Mouse (Mus musculus) ES-E14 (cell line): ENCODE measurements around the gene Bglap. TPM values are rescaled to one million over a fixed set of nuclear protein-coding genes. Genes with fewer than 3 reads are reported as not detected.

Experiments used
- DNase-seq: peaks from one replicate; pipeline ENCODE4 v3.0.0-alpha.2; 2013; ENCODE audit warnings: low read depth, low spot score
- H3K27ac ChIP-seq: 2 replicates; pipeline ENCODE4 v1.5.1; 2012; ENCODE audit warnings: low read depth, mild to moderate bottlenecking, low read length, moderate library complexity, mixed read lengths; ENCODE audit not compliant: poor library complexity, insufficient read depth, severe bottlenecking
- H3K36me3 ChIP-seq: 2 replicates; pipeline ENCODE4 v1.6.1; 2012; ENCODE audit warnings: mild to moderate bottlenecking, low read length, moderate library complexity, mixed read lengths; ENCODE audit not compliant: control insufficient read depth, poor library complexity, insufficient read depth, severe bottlenecking
- H3K4me1 ChIP-seq, 2 experiments: fragments of 150-350 bp in 1 of 2; sonication (generic) in 1 of 2; 2 replicates each; pipeline ENCODE4 v1.6.1; 2012; ENCODE audit warnings: low read length in 2 of 2, mild to moderate bottlenecking in 1 of 2, mixed read lengths in 1 of 2; ENCODE audit not compliant: control insufficient read depth in 2 of 2, insufficient read depth in 2 of 2, poor library complexity in 1 of 2
- H3K4me3 ChIP-seq, 2 experiments: fragments of 150-350 bp in 1 of 2; sonication (generic) in 1 of 2; 2 replicates each; pipeline ENCODE4 v1.5.1; 2012; ENCODE audit warnings: low read length in 2 of 2, low read depth in 1 of 2, mild to moderate bottlenecking in 1 of 2, mixed read lengths in 1 of 2; ENCODE audit not compliant: insufficient read depth in 1 of 2, poor library complexity in 1 of 2, severe bottlenecking in 1 of 2
- H3K9ac ChIP-seq: 2 replicates; pipeline ENCODE4 v1.6.1; 2012; ENCODE audit warnings: low read depth, mild to moderate bottlenecking, low read length, mixed read lengths; ENCODE audit not compliant: poor library complexity, insufficient read depth, severe bottlenecking
- H3K9me3 ChIP-seq: fragments of 150-350 bp; sonication (generic); 2 replicates; pipeline ENCODE4 v1.6.1; 2012; ENCODE audit warnings: low read depth, mild to moderate bottlenecking, low read length; ENCODE audit not compliant: control insufficient read depth, insufficient read depth
- CHD2 ChIP-seq: IDR thresholded peaks from 2 replicates; pipeline ENCODE4 v1.6.1; 2014; ENCODE audit warnings: mild to moderate bottlenecking, low read depth, low read length, inconsistent platforms
- HCFC1 ChIP-seq: IDR thresholded peaks from 2 replicates; pipeline ENCODE4 v1.6.1; 2012; ENCODE audit warnings: low read length, inconsistent platforms, borderline replicate concordance; ENCODE audit not compliant: insufficient read depth
- MAFK ChIP-seq: IDR thresholded peaks from 2 replicates; pipeline ENCODE4 v1.6.1; 2014; ENCODE audit warnings: mild to moderate bottlenecking, low read depth, low read length, inconsistent platforms; ENCODE audit not compliant: insufficient read depth
- ZC3H11A ChIP-seq: IDR thresholded peaks from 2 replicates; pipeline ENCODE4 v1.6.1; 2012; ENCODE audit warnings: low read depth, mild to moderate bottlenecking, inconsistent platforms, low read length, borderline replicate concordance
- ZNF384 ChIP-seq: IDR thresholded peaks from 2 replicates; pipeline ENCODE4 v1.6.1; 2012; ENCODE audit warnings: low read depth, low read length, inconsistent platforms
- in situ Hi-C, 2 experiments: fragments of 600-800 bp; cut with MboI; formaldehyde crosslinking; loops; one replicate each; pipeline ENCODE4 v1.15.1; 2025; ENCODE audit warnings: low sequenced_read_pairs in 2 of 2, inconsistent platforms in 1 of 2; ENCODE audit not compliant: unreplicated experiment in 2 of 2
- total RNA-seq: library from RNA; depleted of rRNA; stranded (reverse); fragments of 300-350 nt; gene quantifications from 2 replicates; pipeline ENCODE4 v1.2.3, GENCODE M21; 2012

Gene Bglap
- total RNA-seq, 1 experiment = not detected

DNA sequence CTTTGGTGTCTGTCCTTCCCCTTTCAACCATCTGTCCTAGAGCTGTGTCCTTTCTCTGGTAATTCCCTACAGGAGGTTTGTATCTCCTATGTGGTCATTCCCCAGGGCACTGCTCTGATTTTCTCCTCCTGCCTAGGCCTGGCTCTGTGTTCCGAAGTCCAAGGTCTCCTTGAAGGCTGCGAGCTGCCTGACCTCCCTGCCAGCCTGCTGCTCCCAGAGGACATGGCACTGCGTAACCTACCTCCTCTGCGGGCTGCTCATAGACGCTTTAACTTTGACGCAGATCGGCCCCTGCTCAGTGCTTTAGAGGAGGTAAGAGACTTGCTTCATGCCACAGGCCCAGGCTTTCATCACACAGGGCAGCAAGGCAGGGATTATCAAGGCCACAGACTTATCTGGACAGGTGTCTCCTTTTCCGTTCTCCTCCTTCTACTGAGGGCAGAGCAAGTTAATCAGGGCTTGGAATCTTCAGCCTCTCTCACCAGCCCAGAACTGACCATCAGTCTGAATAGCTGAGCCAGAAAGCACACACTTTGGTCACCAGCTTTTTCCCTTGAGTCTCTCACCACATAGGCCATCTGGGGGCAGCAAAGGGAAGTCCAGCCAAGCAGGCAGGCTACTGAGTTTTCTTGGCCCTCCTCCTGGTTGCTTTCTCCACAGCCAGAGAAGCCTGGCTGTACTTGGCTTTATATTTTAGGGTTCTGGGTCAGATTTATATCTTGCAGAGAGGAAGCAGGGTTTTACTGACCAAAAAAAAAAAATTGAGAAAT, 29.7 kb downstream of the Bglap start:
- H3K36me3 ChIP-seq = peaks cover 96% of the 10 kb centered on the region
- no peak overlapping the region for H3K4me3 ChIP-seq
- no peak for DNase-seq
- in situ Hi-C loops = loop anchor here in 1 of 2 experiments (5.0 kb wide), 1 partner anchor 42 kb away; no protein-coding TSS in a partner anchor
- TF ChIP-seq ZNF384 (no peak), ZC3H11A (no peak), HCFC1 (no peak), MAFK (no peak), CHD2 (no peak)
- no peaks in the 10 kb centered on the region; a peak in 1 of 4 replicates for H3K4me1 ChIP-seq
- no peak overlapping the region for H3K9ac ChIP-seq
- no peak overlapping the region for H3K27ac ChIP-seq
- H3K9me3 ChIP-seq = no peaks in the 10 kb centered on the region

DNA sequence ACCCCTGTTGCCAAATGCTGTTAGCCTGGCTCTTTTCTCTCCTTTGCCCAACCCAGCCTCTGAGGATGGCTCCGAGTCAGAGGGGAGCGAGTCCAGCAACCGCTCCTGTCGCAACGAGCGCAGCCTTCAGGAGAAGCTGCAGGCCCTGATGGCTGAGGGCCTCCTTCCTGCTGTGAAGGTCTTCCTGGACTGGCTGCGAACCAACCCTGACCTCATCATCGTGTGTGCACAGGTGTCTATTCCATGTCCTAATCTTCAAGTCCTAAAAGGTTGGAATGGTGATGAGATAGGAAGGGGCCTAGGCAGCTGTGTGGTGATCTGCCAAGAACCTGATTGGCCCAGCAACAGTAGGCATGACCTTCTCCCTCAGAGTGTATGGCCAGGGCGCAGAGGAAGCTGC, 31.4 kb downstream of the Bglap start:
- Histone ChIP-seq H3K36me3 (peaks cover 87% of the 10 kb centered on the region), H3K4me3 (no peak overlapping the region)

DNA sequence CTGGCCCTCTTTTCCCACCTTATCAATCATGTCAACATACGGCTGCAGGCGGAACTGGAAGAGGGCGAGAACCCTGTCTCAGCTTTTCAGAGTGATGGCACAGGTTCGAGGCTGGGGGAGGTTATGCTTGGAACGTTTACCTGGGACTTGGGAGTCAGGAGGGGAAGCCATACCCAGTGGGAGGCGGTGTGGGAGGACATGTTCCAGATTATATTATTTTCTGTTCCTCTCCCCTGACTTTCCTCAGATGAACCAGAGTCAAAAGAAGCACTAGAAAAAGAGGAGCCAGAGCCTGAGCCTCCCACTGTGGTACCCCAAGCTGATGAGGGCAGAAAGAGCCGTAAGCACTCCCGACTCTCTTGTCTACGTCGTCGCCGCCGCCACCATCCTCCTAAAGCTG, 33.5 kb downstream of the Bglap start:
- H3K9ac ChIP-seq = no peak overlapping the region
- H3K36me3 ChIP-seq = peaks cover 83% of the 10 kb centered on the region
- in situ Hi-C loops = loop anchor here in 1 of 2 experiments (5.0 kb wide), 1 partner anchor 38 kb away; no protein-coding TSS in a partner anchor
- no peak overlapping the region for H3K4me3 ChIP-seq
- no peaks in the 10 kb centered on the region for H3K9me3 ChIP-seq
- H3K27ac ChIP-seq = no peak overlapping the region
- no peak for DNase-seq
- H3K4me1 ChIP-seq = no peaks in the 10 kb centered on the region
- TF ChIP-seq MAFK (no peak), HCFC1 (no peak), CHD2 (no peak), ZC3H11A (no peak), ZNF384 (no peak)

More for the DNA sequence above, 31.4 kb downstream of the Bglap start:
- Histone ChIP-seq H3K9ac (no peak overlapping the region), H3K9me3 (no peaks in the 10 kb centered on the region), H3K4me1 (no peaks in the 10 kb centered on the region), H3K27ac (no peak overlapping the region)
- DNase-seq = no peak
- in situ Hi-C loops = loop anchor here in 1 of 2 experiments (5.0 kb wide), 1 partner anchor 41 kb away; no protein-coding TSS in a partner anchor
- TF ChIP-seq MAFK (no peak), HCFC1 (no peak), CHD2 (no peak), ZNF384 (no peak), ZC3H11A (no peak)

DNA sequence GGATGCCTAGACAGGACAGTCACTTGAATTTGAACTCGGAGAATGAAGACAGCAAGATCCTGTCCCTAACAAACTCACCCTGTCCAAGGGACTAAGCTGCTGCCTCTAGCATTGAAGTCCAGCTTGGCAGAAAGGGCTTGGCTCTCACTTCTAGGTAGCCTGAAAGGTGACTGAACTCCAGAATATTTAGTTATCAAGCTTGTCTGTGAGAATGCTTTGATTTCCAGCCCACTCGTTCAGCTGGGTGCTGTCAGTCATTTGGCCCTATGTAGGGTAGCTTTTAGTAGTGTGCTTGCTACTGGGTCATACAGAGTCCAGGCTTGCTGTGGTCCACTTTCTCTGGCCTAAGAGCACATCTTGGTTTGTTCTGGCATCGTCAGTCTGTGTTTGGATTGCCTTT, 45.3 kb downstream of the Bglap start:
- Histone ChIP-seq H3K9ac (no peak overlapping the region), H3K4me1 (peaks cover 0 to 12% of the 10 kb centered on the region in 2 experiments; a peak in 1 of 4 replicates), H3K27ac (no peak overlapping the region), H3K4me3 (no peak overlapping the region), H3K9me3 (no peaks in the 10 kb centered on the region), H3K36me3 (peaks cover 30% of the 10 kb centered on the region)
- DNase-seq = no peak
- no peak for TF ChIP-seq ZC3H11A
- no peak for TF ChIP-seq HCFC1
- no peak for TF ChIP-seq CHD2
- TF ChIP-seq ZNF384 = no peak
- TF ChIP-seq MAFK = no peak
- in situ Hi-C loops = loop anchor here in 1 of 2 experiments (5.0 kb wide), 1 partner anchor 42 kb away; the partner anchor contains the start of genes Cct3 and Tsacc
